Mouse (Mus musculus) hindbrain, embryonic 12.5 days (tissue): ENCODE measurements around the gene Iffo2. TPM values are rescaled to one million over a fixed set of nuclear protein-coding genes. Genes with fewer than 3 reads are reported as not detected.

ENCODE experiments used
- ATAC-seq: fragments of 200-750 bp; cut with Nextera tagmentation; 2 replicates; pipeline ENCODE4 v1.8.0; 2017; ENCODE audit warnings: moderate TSS enrichment; ENCODE audit not compliant: low FRiP score
- H3K27ac ChIP-seq: fragments of 300-500 bp; sonication (generic); 2 replicates; pipeline ENCODE4 v1.5.1; 2016; ENCODE audit warnings: mild to moderate bottlenecking
- H3K27me3 ChIP-seq: fragments of 300-500 bp; sonication (generic); 2 replicates; pipeline ENCODE4 v1.6.1; 2016; ENCODE audit warnings: mild to moderate bottlenecking
- H3K36me3 ChIP-seq: fragments of 300-500 bp; sonication (generic); 2 replicates; pipeline ENCODE4 v1.6.1; 2016; ENCODE audit warnings: mild to moderate bottlenecking
- H3K4me1 ChIP-seq: fragments of 300-500 bp; sonication (generic); 2 replicates; pipeline ENCODE4 v1.6.1; 2016
- H3K4me2 ChIP-seq: fragments of 300-500 bp; sonication (generic); replicated peaks from 2 replicates; pipeline ENCODE4 v1.6.1; 2016; ENCODE audit warnings: mild to moderate bottlenecking
- H3K4me3 ChIP-seq: fragments of 300-500 bp; sonication (generic); 2 replicates; pipeline ENCODE4 v1.5.1; 2016; ENCODE audit warnings: mild to moderate bottlenecking
- H3K9ac ChIP-seq: fragments of 300-500 bp; sonication (generic); 2 replicates; pipeline ENCODE4 v1.6.1; 2016; ENCODE audit warnings: mild to moderate bottlenecking, moderate library complexity
- H3K9me3 ChIP-seq: fragments of 300-500 bp; sonication (generic); replicated peaks from 2 replicates; pipeline ENCODE4 v1.6.1; 2016; ENCODE audit warnings: mild to moderate bottlenecking
- WGBS: fragments of 180-500 bp; shearing (Covaris S2); methylation state at CpG from one replicate; pipeline ENCODE4 v1.1.7; 2016; 5-methylcytosine and 5-hydroxymethylcytosine counted together
- polyA plus RNA-seq: library from polyadenylated mRNA; unstranded; fragments of >200 nt; fragmentation: Nextera tagmentation; extraction: Ambion mirVana; gene quantifications from 2 replicates; pipeline ENCODE4 v1.2.1, GENCODE M21; 2016

The Iffo2 gene
- polyA plus RNA-seq, 1 experiment from 2014 or later: 5.8 TPM

GRCm38 (mm10) chr4:139500814-139501213, 29.5 kb upstream of the Iffo2 start:
- Histone ChIP-seq H3K4me3 (no peak overlapping the region), H3K27me3 (no peaks in the 10 kb centered on the region), H3K9me3 (no peaks in the 10 kb centered on the region; the same call in 1 of the 2 replicates), H3K36me3 (no peaks in the 10 kb centered on the region), H3K4me1 (peaks cover 12% of the 10 kb centered on the region), H3K4me2 (no peak overlapping the region), H3K27ac (no peak overlapping the region), H3K9ac (no peak overlapping the region)
- WGBS: 68% methylated on average over 14 of the region's 14 CpGs
- no peak for ATAC-seq

GRCm38 (mm10) chr4:139501702-139502101, 28.6 kb upstream of the Iffo2 start:
- H3K4me3 ChIP-seq: no peak overlapping the region
- H3K36me3 ChIP-seq: no peaks in the 10 kb centered on the region
- H3K9me3 ChIP-seq: no peaks in the 10 kb centered on the region; the same call in 1 of the 2 replicates
- ATAC-seq: no peak
- H3K9ac ChIP-seq: no peak overlapping the region
- no peaks in the 10 kb centered on the region for H3K27me3 ChIP-seq
- peaks cover 12% of the 10 kb centered on the region for H3K4me1 ChIP-seq
- H3K27ac ChIP-seq: no peak overlapping the region
- WGBS: 85% methylated on average over 6 of the region's 6 CpGs
- H3K4me2 ChIP-seq: no peak overlapping the region

GRCm38 (mm10) chr4:139503919-139504318, 26.4 kb upstream of the Iffo2 start:
- Histone ChIP-seq H3K9me3 (no peaks in the 10 kb centered on the region; the same call in 1 of the 2 replicates), H3K4me3 (no peak overlapping the region), H3K4me2 (no peak overlapping the region), H3K36me3 (no peaks in the 10 kb centered on the region), H3K27ac (no peak overlapping the region), H3K27me3 (no peaks in the 10 kb centered on the region), H3K9ac (no peak overlapping the region), H3K4me1 (peaks cover 5% of the 10 kb centered on the region)
- no peak for ATAC-seq
- 86% methylated on average over 8 of the region's 8 CpGs for WGBS

GRCm38 (mm10) chr4:139505716-139506115, 24.6 kb upstream of the Iffo2 start:
- 71% methylated on average over 4 of the region's 4 CpGs for WGBS
- Histone ChIP-seq H3K27ac (no peak overlapping the region), H3K9me3 (no peaks in the 10 kb centered on the region; the same call in 1 of the 2 replicates), H3K4me3 (no peak overlapping the region), H3K4me1 (peaks cover 2% of the 10 kb centered on the region), H3K27me3 (no peaks in the 10 kb centered on the region), H3K4me2 (no peak overlapping the region), H3K36me3 (no peaks in the 10 kb centered on the region), H3K9ac (no peak overlapping the region)
- ATAC-seq: no peak

- no peaks in the 10 kb centered on the region for H3K36me3 ChIP-seq
- H3K27ac ChIP-seq: no peak overlapping the region
- no peaks in the 10 kb centered on the region for H3K27me3 ChIP-seq
- no peak overlapping the region for H3K9ac ChIP-seq
- H3K4me3 ChIP-seq: no peak overlapping the region
- H3K9me3 ChIP-seq: no peaks in the 10 kb centered on the region; the same call in 1 of the 2 replicates
- no peaks in the 10 kb centered on the region for H3K4me1 ChIP-seq
- no peak for ATAC-seq
- no peak overlapping the region for H3K4me2 ChIP-seq
- 92% methylated on average over 11 of the region's 11 CpGs for WGBS
Measured at GRCm38 (mm10) chr4:139506727-139507126, 23.6 kb upstream of the Iffo2 start.

- no peak for ATAC-seq
- no peaks in the 10 kb centered on the region for H3K36me3 ChIP-seq
- H3K27me3 ChIP-seq: no peaks in the 10 kb centered on the region
- H3K9me3 ChIP-seq: no peaks in the 10 kb centered on the region; the same call in 1 of the 2 replicates
- no peak overlapping the region for H3K27ac ChIP-seq
- no peak overlapping the region for H3K9ac ChIP-seq
- H3K4me3 ChIP-seq: no peak overlapping the region
- H3K4me1 ChIP-seq: no peaks in the 10 kb centered on the region
- no peak overlapping the region for H3K4me2 ChIP-seq
- 83% methylated on average over 2 of the region's 2 CpGs for WGBS
Measured at GRCm38 (mm10) chr4:139509069-139509468, 21.3 kb upstream of the Iffo2 start.

- no peak overlapping the region for H3K9ac ChIP-seq
- no peaks in the 10 kb centered on the region for H3K4me1 ChIP-seq
- no peaks in the 10 kb centered on the region for H3K27me3 ChIP-seq
- no peaks in the 10 kb centered on the region for H3K36me3 ChIP-seq
- ATAC-seq: no peak
- no peak overlapping the region for H3K4me2 ChIP-seq
- H3K4me3 ChIP-seq: no peak overlapping the region
- no peak overlapping the region for H3K27ac ChIP-seq
- 89% methylated on average over 2 of the region's 2 CpGs for WGBS
- no peaks in the 10 kb centered on the region for H3K9me3 ChIP-seq
Measured at GRCm38 (mm10) chr4:139511557-139511956, 18.8 kb upstream of the Iffo2 start.

- H3K9me3 ChIP-seq: no peaks in the 10 kb centered on the region
- H3K4me2 ChIP-seq: no peak overlapping the region
- no peaks in the 10 kb centered on the region for H3K36me3 ChIP-seq
- H3K27me3 ChIP-seq: no peaks in the 10 kb centered on the region
- H3K4me3 ChIP-seq: no peak overlapping the region
- WGBS: 84% methylated on average over 2 of the region's 2 CpGs
- no peak overlapping the region for H3K9ac ChIP-seq
- no peaks in the 10 kb centered on the region for H3K4me1 ChIP-seq
- no peak overlapping the region for H3K27ac ChIP-seq
- ATAC-seq: no peak
Measured at GRCm38 (mm10) chr4:139512985-139513384, 17.4 kb upstream of the Iffo2 start.

- no peak overlapping the region for H3K9ac ChIP-seq
- H3K27me3 ChIP-seq: no peaks in the 10 kb centered on the region
- H3K4me1 ChIP-seq: 0 out of 2 replicates have a peak, but pooled peaks cover 2% of the 10 kb centered on the region
- no peaks in the 10 kb centered on the region for H3K36me3 ChIP-seq
- H3K4me3 ChIP-seq: no peak overlapping the region
- H3K27ac ChIP-seq: no peak overlapping the region
- H3K9me3 ChIP-seq: no peaks in the 10 kb centered on the region
- ATAC-seq: no peak
- 77% methylated on average over 6 of the region's 6 CpGs for WGBS
- no peak overlapping the region for H3K4me2 ChIP-seq
Measured at GRCm38 (mm10) chr4:139519221-139519620, 11.1 kb upstream of the Iffo2 start.

- Histone ChIP-seq H3K36me3 (no peaks in the 10 kb centered on the region), H3K9me3 (no peaks in the 10 kb centered on the region), H3K9ac (no peak overlapping the region), H3K27ac (no peak overlapping the region), H3K27me3 (no peaks in the 10 kb centered on the region), H3K4me3 (no peak overlapping the region), H3K4me2 (no peak overlapping the region), H3K4me1 (0 out of 2 replicates have a peak, but pooled peaks cover 6% of the 10 kb centered on the region)
- WGBS: 87% methylated on average over 10 of the region's 10 CpGs
- no peak for ATAC-seq
Measured at GRCm38 (mm10) chr4:139521926-139522325, 8.4 kb upstream of the Iffo2 start.

GRCm38 (mm10) chr4:139526475-139526874, 3.9 kb upstream of the Iffo2 start:
- no peaks in the 10 kb centered on the region for H3K9me3 ChIP-seq
- H3K4me3 ChIP-seq: no peak overlapping the region
- WGBS: 55% methylated on average over 12 of the region's 12 CpGs
- H3K9ac ChIP-seq: no peak overlapping the region
- H3K4me2 ChIP-seq: no peak overlapping the region
- 0 out of 2 replicates have a peak, but pooled peaks cover 4% of the 10 kb centered on the region for H3K4me1 ChIP-seq
- H3K27ac ChIP-seq: no peak overlapping the region
- H3K36me3 ChIP-seq: no peaks in the 10 kb centered on the region
- no peaks in the 10 kb centered on the region for H3K27me3 ChIP-seq
- no peak for ATAC-seq

GRCm38 (mm10) chr4:139532081-139532480, 1.7 kb downstream of the Iffo2 start:
- Histone ChIP-seq H3K4me2 (no peak overlapping the region), H3K9ac (no peak overlapping the region), H3K4me3 (no peak overlapping the region), H3K9me3 (no peaks in the 10 kb centered on the region), H3K27me3 (no peaks in the 10 kb centered on the region), H3K27ac (no peak overlapping the region), H3K36me3 (no peaks in the 10 kb centered on the region), H3K4me1 (no peaks in the 10 kb centered on the region)
- 90% methylated on average over 10 of the region's 10 CpGs for WGBS
- ATAC-seq: no peak

GRCm38 (mm10) chr4:139535127-139535695, 4.9 kb downstream of the Iffo2 start:
- WGBS: 29% methylated on average over 12 of the region's 12 CpGs
- no peak overlapping the region for H3K27ac ChIP-seq
- H3K9me3 ChIP-seq: no peaks in the 10 kb centered on the region
- no peak overlapping the region for H3K4me2 ChIP-seq
- no peaks in the 10 kb centered on the region for H3K4me1 ChIP-seq
- no peaks in the 10 kb centered on the region for H3K36me3 ChIP-seq
- H3K9ac ChIP-seq: no peak overlapping the region
- no peaks in the 10 kb centered on the region for H3K27me3 ChIP-seq
- H3K4me3 ChIP-seq: no peak overlapping the region
- ATAC-seq: no peak
